Mouse (Mus musculus) thymus, adult 2 months (tissue): ENCODE measurements around the gene Mrrf. TPM values are rescaled to one million over a fixed set of nuclear protein-coding genes. Genes with fewer than 3 reads are reported as not detected.
"Not testable (repeated sequence)": the region's sequence is repeated elsewhere in the genome, so short reads cannot be mapped to it uniquely, and the experiment has no call there.

ENCODE experiments used
- DNase-seq: peaks from one replicate; pipeline ENCODE4 v3.0.0; 2021
- H3K27ac ChIP-seq: fragments of 200-500 bp; 2 replicates; pipeline ENCODE4 v1.5.1; 2012; ENCODE audit warnings: low read length, control low read depth; ENCODE audit not compliant: control insufficient read depth, insufficient read depth
- H3K27me3 ChIP-seq: fragments of 200-500 bp; 2 replicates; pipeline ENCODE4 v1.6.1; 2012; ENCODE audit warnings: mild to moderate bottlenecking, low read length, moderate library complexity, mixed read lengths; ENCODE audit not compliant: control insufficient read depth, insufficient read depth
- H3K36me3 ChIP-seq: fragments of 200-500 bp; 2 replicates; pipeline ENCODE4 v1.6.1; 2012; ENCODE audit warnings: mild to moderate bottlenecking, low read length, moderate library complexity; ENCODE audit not compliant: control insufficient read depth, insufficient read depth
- H3K4me1 ChIP-seq: fragments of 200-500 bp; replicated peaks from 2 replicates; pipeline ENCODE4 v1.6.1; 2012; ENCODE audit warnings: low read length; ENCODE audit not compliant: control insufficient read depth, insufficient read depth
- H3K4me3 ChIP-seq: fragments of 200-500 bp; 2 replicates; pipeline ENCODE4 v1.5.1; 2012; ENCODE audit warnings: mild to moderate bottlenecking, low read length, control low read depth, moderate library complexity; ENCODE audit not compliant: control insufficient read depth, insufficient read depth
- CTCF ChIP-seq: fragments of 200-500 bp; IDR thresholded peaks from 2 replicates; pipeline ENCODE4 v1.5.1; 2012; ENCODE audit warnings: mild to moderate bottlenecking, control low read depth, low read length, moderate library complexity, borderline replicate concordance; ENCODE audit not compliant: control insufficient read depth, poor library complexity, insufficient read depth; ENCODE audit errors: extremely low read depth
- POLR2A ChIP-seq: fragments of 200-500 bp; IDR thresholded peaks from 2 replicates; pipeline ENCODE4 v1.6.1; 2012; ENCODE audit warnings: mild to moderate bottlenecking, low read length, control low read depth, moderate library complexity; ENCODE audit not compliant: control insufficient read depth, poor library complexity, insufficient read depth; ENCODE audit errors: extremely low read depth
- WGBS: fragments of 180-500 bp; shearing (Covaris S2); methylation state at CpG from one replicate; pipeline ENCODE4 v1.1.7; 2018; 5-methylcytosine and 5-hydroxymethylcytosine counted together
- polyA plus RNA-seq: library from polyadenylated mRNA; depleted of rRNA; stranded (reverse); fragments of >200 nt; gene quantifications from 2 replicates; pipeline ENCODE4 v1.2.3, GENCODE M21; 2012

Mrrf gene
- polyA plus RNA-seq, 1 experiment, result 29.3 TPM

DNA sequence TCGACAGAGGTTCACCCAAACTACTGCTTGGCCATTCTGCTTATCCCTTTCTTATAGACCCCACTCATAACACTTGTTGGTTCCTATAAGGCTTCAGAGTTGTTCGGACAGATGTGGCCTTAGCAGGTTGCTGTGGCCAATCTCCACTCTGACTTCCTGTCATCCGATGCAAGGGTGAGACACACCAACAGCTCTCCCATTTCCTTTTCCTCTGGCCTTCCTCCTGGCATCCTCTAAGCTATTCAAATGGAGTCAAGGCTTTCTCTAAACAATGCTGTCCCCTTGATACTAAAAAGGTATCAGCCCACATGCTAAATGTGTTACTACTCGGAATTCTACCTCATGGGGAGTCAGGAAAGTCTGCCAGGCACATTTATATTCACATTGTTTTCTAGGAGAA lies 8.2 kb upstream of the Mrrf start:
- DNase-seq, result no peak
- Histone ChIP-seq H3K27ac (no peak overlapping the region), H3K36me3 (peaks cover 59% of the 10 kb centered on the region), H3K4me3 (no peak overlapping the region), H3K27me3 (no peaks in the 10 kb centered on the region), H3K4me1 (no peaks in the 10 kb centered on the region)
- WGBS, result 90% methylated on average over 4 of the region's 4 CpGs
- TF ChIP-seq CTCF, result no peak
- no peak for TF ChIP-seq POLR2A

DNA sequence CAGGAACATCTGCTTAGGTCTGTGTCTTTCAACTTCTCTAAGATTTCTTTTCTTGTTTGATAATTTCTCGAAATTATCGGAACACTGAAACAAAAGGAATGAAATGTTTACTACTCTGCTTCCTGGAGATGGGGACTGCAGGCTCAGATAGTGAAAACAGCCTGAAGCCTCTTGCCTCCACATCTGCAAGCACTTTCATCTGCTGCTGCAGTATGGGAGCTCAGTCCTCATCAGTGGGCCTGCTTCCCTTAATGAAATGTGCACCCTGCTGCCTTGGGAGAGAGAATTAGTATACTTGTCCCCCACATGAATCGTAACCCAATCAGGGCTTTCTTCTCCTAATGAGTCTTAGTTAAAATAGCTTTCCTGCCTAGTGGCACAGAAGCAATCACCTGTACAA lies 7.1 kb upstream of the Mrrf start:
- H3K36me3 ChIP-seq, result peaks cover 70% of the 10 kb centered on the region
- H3K27me3 ChIP-seq, result no peaks in the 10 kb centered on the region
- 97% methylated on average over 3 of the region's 3 CpGs for WGBS
- no peak overlapping the region for H3K27ac ChIP-seq
- no peaks in the 10 kb centered on the region for H3K4me1 ChIP-seq
- DNase-seq, result no peak
- TF ChIP-seq POLR2A (no peak), CTCF (no peak)
- H3K4me3 ChIP-seq, result no peak overlapping the region

DNA sequence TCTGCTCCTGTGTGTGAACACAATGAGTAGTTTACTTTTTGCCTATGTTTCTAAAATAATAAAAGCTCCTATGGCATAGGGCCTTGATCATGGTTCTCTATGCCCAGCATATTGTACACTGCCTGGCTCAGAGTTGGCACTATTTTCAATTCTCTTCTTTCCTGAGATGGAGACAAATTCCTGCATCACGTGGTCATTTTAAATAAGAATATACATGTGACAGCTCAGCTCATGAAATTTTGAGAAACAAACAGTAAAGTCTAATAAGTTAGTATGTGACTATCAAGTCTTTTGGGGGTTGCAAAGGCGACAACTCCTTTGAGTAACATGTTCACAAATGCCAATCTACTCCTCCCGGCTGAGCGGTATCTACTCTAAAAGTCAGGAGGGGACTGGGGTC lies 302 bp upstream of the Mrrf start:
- peaks cover 2% of the 10 kb centered on the region; the same call in 1 of the 2 replicates for H3K4me1 ChIP-seq
- WGBS, result 2% methylated on average over 4 of the region's 4 CpGs
- no peak for DNase-seq
- no peaks in the 10 kb centered on the region for H3K27me3 ChIP-seq
- H3K4me3 ChIP-seq, result peak overlapping the region; percentile 60
- no peak for TF ChIP-seq CTCF
- TF ChIP-seq POLR2A, result no peak
- peaks cover 27% of the 10 kb centered on the region for H3K36me3 ChIP-seq
- H3K27ac ChIP-seq, result no peak overlapping the region

DNA sequence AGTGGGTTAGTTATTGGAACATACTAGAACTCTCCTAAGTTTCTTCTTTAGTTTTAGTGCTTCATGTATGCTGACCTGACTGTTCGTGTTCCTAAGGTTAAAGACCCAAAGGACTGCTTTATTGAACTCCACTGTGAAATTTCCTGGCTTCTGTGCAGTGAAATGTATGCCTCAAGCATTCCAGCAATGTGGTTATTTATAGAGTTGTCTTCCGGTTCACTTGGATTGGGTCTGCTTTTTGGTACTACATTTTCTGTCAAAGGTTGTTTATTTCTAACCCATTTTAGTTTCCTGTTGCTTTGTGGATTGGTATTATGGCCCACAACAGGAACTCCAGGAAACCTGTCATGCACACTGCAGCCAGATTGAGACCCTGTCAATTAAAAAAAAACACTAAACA lies 2.9 kb downstream of the Mrrf start:
- TF ChIP-seq CTCF (no peak), POLR2A (no peak)
- Histone ChIP-seq H3K36me3 (peaks cover under 1% of the 10 kb centered on the region), H3K4me3 (no peak overlapping the region), H3K4me1 (peaks cover 2% of the 10 kb centered on the region; the same call in 1 of the 2 replicates), H3K27me3 (no peaks in the 10 kb centered on the region), H3K27ac (no peak overlapping the region)
- DNase-seq, result no peak
- WGBS, result 93% methylated on average over 2 of the region's 2 CpGs

DNA sequence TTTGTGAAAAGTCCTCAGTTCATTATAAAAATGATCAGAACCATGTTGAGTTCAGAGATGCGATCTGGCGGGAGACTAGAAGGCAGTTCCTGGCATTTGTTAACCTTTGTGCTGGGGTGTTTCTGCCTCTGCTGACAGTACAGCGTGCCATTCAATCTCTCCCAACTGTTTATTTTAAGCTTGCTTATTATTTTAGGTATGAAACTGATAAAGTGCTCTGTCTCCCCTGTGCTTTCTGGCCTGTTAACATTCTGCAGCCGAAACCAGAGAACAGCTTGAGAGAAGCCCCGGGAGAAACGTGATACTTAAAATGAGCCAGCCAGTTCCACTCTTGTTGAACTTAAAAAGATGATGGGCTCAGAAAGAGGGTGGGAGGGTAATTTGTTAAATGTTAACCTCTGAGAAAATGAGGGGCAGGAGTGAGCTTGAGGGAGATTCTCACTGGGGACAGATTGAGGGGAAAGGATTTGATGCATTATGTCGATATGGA lies 12.7 kb downstream of the Mrrf start:
- no peak overlapping the region for H3K27ac ChIP-seq
- no peaks in the 10 kb centered on the region for H3K4me1 ChIP-seq
- 0 out of 2 replicates have a peak, but pooled peaks cover 4% of the 10 kb centered on the region for H3K36me3 ChIP-seq
- WGBS, result 92% methylated on average over 7 of the region's 7 CpGs
- TF ChIP-seq CTCF (no peak), POLR2A (no peak)
- DNase-seq, result no peak
- H3K27me3 ChIP-seq, result no peaks in the 10 kb centered on the region
- H3K4me3 ChIP-seq, result no peak overlapping the region

DNA sequence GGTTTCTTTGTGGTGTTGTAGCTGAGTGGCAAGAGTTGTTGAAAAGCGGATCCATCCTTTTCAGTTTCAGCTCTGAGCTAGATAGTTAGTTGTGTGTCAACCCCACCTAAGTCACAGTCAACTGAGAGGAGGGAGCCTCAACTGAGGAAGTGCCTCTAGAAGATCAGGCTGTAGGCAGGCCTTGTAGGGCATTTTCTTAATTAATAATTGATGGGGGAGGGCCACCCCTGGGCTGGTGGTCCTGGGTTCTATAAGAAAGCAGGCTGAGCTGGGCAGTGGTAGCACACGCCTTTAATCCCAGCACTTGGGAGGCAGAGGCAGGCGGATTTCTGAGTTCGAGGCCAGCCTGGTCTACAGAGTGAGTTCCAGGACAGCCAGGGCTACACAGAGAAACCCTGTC lies 16.2 kb downstream of the Mrrf start:
- H3K36me3 ChIP-seq, DNase-seq, H3K4me3 ChIP-seq, H3K27ac ChIP-seq, H3K4me1 ChIP-seq, H3K27me3 ChIP-seq: not testable (repeated sequence)
- WGBS, result 99% methylated on average over 4 of the region's 4 CpGs

DNA sequence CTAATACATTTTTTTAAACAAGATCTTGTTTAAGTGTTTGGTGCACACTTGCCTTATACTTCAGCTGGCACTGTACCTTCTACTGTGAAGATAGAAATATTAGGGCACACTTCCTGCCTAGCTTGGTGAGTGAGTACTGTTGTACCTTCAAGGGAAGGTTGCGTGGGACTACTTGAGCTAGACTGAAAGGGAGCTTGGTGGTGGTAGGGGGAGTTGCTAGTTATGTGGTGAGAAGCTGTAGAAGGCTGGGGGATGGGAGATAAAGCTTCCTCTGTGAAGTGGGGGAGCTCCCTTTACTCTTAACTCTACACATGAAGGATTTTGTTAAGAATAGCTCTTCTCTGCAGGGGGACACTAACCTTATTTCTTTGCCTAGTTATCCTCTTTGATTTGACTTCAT lies 21.3 kb downstream of the Mrrf start:
- no peaks in the 10 kb centered on the region for H3K4me1 ChIP-seq
- peaks cover 5% of the 10 kb centered on the region; the same call in 1 of the 2 replicates for H3K36me3 ChIP-seq
- no peak for TF ChIP-seq POLR2A
- TF ChIP-seq CTCF, result no peak
- H3K27ac ChIP-seq, result no peak overlapping the region
- peak; percentile 11 for DNase-seq
- 41% methylated on average over 1 of the region's 1 CpGs for WGBS
- H3K27me3 ChIP-seq, result no peaks in the 10 kb centered on the region
- no peak overlapping the region for H3K4me3 ChIP-seq
